Mouse (Mus musculus) neural tube, embryonic 13.5 days (tissue): ENCODE measurements around the gene Trf. TPM values are rescaled to one million over a fixed set of nuclear protein-coding genes. Genes with fewer than 3 reads are reported as not detected.
A peak's percentile ranks its signal among the peaks of the same experiment; 100 is the strongest.
"Not testable (repeated sequence)": the region's sequence is repeated elsewhere in the genome, so short reads cannot be mapped to it uniquely, and the experiment has no call there.

Source experiments
- ATAC-seq: fragments of 200-750 bp; cut with Nextera tagmentation; 2 replicates; pipeline ENCODE4 v1.8.0; 2017; ENCODE audit warnings: low read depth, mild to moderate bottlenecking, moderate TSS enrichment, moderate library complexity
- H3K27ac ChIP-seq: fragments of 300-500 bp; sonication (generic); replicated peaks from 2 replicates; pipeline ENCODE4 v1.5.1; 2015; ENCODE audit warnings: moderate library complexity, mild to moderate bottlenecking, inconsistent platforms
- H3K27me3 ChIP-seq: fragments of 300-500 bp; sonication (generic); 2 replicates; pipeline ENCODE4 v1.6.1; 2015; ENCODE audit warnings: mild to moderate bottlenecking, inconsistent platforms
- H3K36me3 ChIP-seq: fragments of 300-500 bp; sonication (generic); 2 replicates; pipeline ENCODE4 v1.6.1; 2015; ENCODE audit warnings: mild to moderate bottlenecking, inconsistent platforms
- H3K4me1 ChIP-seq: fragments of 300-500 bp; sonication (generic); replicated peaks from 2 replicates; pipeline ENCODE4 v1.6.1; 2015; ENCODE audit warnings: inconsistent platforms
- H3K4me2 ChIP-seq: fragments of 300-500 bp; sonication (generic); 2 replicates; pipeline ENCODE4 v1.6.1; 2015; ENCODE audit warnings: inconsistent platforms, mild to moderate bottlenecking, moderate library complexity
- H3K4me3 ChIP-seq: fragments of 300-500 bp; sonication (generic); 2 replicates; pipeline ENCODE4 v1.5.1; 2015; ENCODE audit warnings: mild to moderate bottlenecking, inconsistent platforms
- H3K9ac ChIP-seq: fragments of 300-500 bp; sonication (generic); 2 replicates; pipeline ENCODE4 v1.6.1; 2015; ENCODE audit warnings: moderate library complexity, mild to moderate bottlenecking, inconsistent platforms
- H3K9me3 ChIP-seq: fragments of 300-500 bp; sonication (generic); 2 replicates; pipeline ENCODE4 v1.6.1; 2016; ENCODE audit warnings: inconsistent platforms
- WGBS: fragments of 180-500 bp; shearing (Covaris S2); methylation state at CpG from one replicate; pipeline ENCODE4 v1.1.7; 2015; 5-methylcytosine and 5-hydroxymethylcytosine counted together
- polyA plus RNA-seq: library from polyadenylated mRNA; unstranded; fragments of >200 nt; fragmentation: Nextera tagmentation; extraction: Ambion mirVana; gene quantifications from 2 replicates; pipeline ENCODE4 v1.2.1, GENCODE M21; 2015

The Trf gene
- polyA plus RNA-seq, 1 experiment from 2014 or later = 41.0 TPM

- Histone ChIP-seq H3K27ac (peak overlapping the region; percentile 61), H3K4me3 (peak overlapping the region; percentile 30), H3K36me3 (peaks cover 59% of the 10 kb centered on the region)
Measured at GRCm38 (mm10) chr9:103180807-103181565, 49.3 kb downstream of the Trf start.

GRCm38 (mm10) chr9:103180303-103180702 is 49.9 kb downstream of the Trf start:
- peak overlapping the region; percentile 52 for H3K4me2 ChIP-seq
- peak overlapping the region; percentile 56 for H3K9ac ChIP-seq
- H3K4me3 ChIP-seq = no peak overlapping the region
- H3K4me1 ChIP-seq = peaks cover 18% of the 10 kb centered on the region
- whole genome bisulfite sequencing = 68% methylated on average over 3 of the region's 3 CpGs
- 0 out of 2 replicates have a peak overlapping the region, but pooled peaks have one; percentile 61 for H3K27ac ChIP-seq
- H3K36me3 ChIP-seq = peaks cover 62% of the 10 kb centered on the region
- H3K9me3 ChIP-seq = no peaks in the 10 kb centered on the region
- no peaks in the 10 kb centered on the region for H3K27me3 ChIP-seq
- no peak; the same call in 1 of the 2 replicates for ATAC-seq

More at GRCm38 (mm10) chr9:103180807-103181565, 49.3 kb downstream of the Trf start:
- peak overlapping the region; percentile 56 for H3K9ac ChIP-seq
- H3K9me3 ChIP-seq = no peaks in the 10 kb centered on the region
- peak; percentile 74 for ATAC-seq
- H3K4me1 ChIP-seq = peaks cover 18% of the 10 kb centered on the region
- no peaks in the 10 kb centered on the region for H3K27me3 ChIP-seq
- 5% methylated on average over 20 of the region's 20 CpGs for WGBS
- peak overlapping the region; percentile 52 for H3K4me2 ChIP-seq

DNA sequence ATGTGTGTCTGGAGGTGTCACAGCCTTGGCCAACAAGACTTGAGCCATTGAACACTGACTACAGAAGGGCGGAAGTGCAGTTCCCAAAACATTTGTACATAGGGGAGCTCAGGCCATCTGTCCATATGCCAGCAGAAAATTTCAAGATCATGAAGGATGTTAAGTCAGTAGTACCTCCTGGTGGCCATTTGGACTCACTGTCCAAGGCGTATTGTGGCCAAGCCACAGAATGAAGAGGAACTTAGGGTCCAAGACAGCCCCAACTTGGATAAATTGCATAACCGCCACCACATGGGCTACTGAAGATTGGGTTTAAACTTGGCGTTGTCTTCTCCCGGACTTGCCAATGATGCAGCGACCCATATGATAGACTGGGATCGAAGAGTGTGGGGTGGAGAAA is 54.6 kb downstream of the Trf start:
- Histone ChIP-seq H3K36me3 (peaks cover 57% of the 10 kb centered on the region), H3K4me3 (no peak overlapping the region), H3K4me1 (peaks cover 8% of the 10 kb centered on the region), H3K9me3 (no peaks in the 10 kb centered on the region), H3K27ac (no peak overlapping the region), H3K27me3 (no peaks in the 10 kb centered on the region), H3K9ac (no peak overlapping the region), H3K4me2 (no peak overlapping the region)
- WGBS = 95% methylated on average over 7 of the region's 7 CpGs
- no peak for ATAC-seq

DNA sequence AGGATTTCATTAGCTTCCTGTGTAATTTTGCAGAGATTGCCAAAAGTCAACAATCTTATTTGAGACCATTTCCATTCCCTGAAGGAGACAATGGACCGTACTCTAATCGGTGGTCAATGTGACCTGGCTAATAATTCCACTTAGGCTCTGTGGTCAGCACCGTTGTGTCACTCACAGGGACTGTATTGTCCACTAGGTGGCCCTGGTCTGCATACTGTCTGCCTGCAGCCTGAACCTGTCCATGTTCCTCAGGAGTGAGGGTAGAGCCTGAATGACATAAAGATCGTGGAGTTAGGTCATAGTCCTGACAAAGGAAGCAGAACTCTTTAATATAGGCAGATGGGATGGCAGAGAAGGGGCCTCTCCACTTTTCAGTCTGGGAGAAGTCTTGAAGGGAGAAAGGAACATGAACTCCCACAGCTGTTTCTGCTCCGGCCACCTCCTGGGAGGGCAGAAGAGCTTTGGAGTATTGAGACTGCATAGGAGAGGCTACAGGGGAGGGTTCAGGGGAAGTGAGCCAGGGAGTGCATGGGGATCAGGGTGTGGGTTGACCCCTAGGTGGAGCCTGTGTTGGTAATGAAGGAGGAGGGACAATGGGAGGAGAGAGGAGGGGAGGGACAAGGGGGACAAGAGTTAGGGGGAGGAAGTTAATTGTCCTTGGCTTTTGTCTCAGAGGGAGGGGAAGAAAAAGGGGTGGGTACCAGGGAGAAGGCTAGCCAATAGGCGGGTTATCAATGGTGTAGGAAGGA is 55.3 kb downstream of the Trf start:
- H3K36me3 ChIP-seq = peaks cover 62% of the 10 kb centered on the region
- H3K27me3 ChIP-seq = no peaks in the 10 kb centered on the region

GRCm38 (mm10) chr9:103168771-103169170 is 61.5 kb downstream of the Trf start:
- H3K27ac ChIP-seq = no peak overlapping the region
- WGBS = 71% methylated on average over 7 of the region's 7 CpGs

More for the DNA sequence above, 55.3 kb downstream of the Trf start:
- ATAC-seq = no peak
- Histone ChIP-seq H3K4me1 (peaks cover under 1% of the 10 kb centered on the region; the same call in 1 of the 2 replicates), H3K27ac (no peak overlapping the region), H3K4me2 (no peak overlapping the region), H3K9me3 (no peaks in the 10 kb centered on the region), H3K4me3 (no peak overlapping the region), H3K9ac (no peak overlapping the region)
- WGBS = 56% methylated on average over 6 of the region's 6 CpGs

DNA sequence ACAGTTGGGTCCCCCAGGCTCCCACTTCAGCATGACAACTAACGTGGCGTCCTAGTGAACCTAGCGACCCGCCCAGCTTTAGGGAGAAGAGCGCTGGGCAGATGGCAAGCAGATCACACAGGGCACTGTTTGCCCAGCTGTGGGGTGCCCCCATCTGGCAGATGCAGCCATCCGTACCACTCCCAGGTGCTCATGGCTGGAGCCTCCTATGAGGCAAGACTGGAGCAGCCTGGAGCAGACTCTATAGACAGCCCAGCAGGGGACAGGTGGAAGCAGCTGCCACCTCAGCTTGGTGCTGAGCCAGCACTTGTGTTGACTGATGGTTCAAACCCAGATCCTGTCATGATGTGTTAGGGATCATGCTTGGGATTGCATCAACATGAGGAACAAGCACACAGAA is 62.2 kb downstream of the Trf start:
- ATAC-seq = peak; percentile 80
- H3K4me1 ChIP-seq = no peaks in the 10 kb centered on the region

More at GRCm38 (mm10) chr9:103168771-103169170, 61.5 kb downstream of the Trf start:
- Histone ChIP-seq H3K36me3 (peaks cover 80% of the 10 kb centered on the region), H3K4me1 (no peaks in the 10 kb centered on the region), H3K9me3 (no peaks in the 10 kb centered on the region), H3K4me3 (no peak overlapping the region), H3K9ac (no peak overlapping the region), H3K27me3 (no peaks in the 10 kb centered on the region), H3K4me2 (no peak overlapping the region)
- ATAC-seq = no peak

GRCm38 (mm10) chr9:103163806-103164205 is 66.4 kb downstream of the Trf start:
- Histone ChIP-seq H3K4me3 (no peak overlapping the region), H3K9ac (no peak overlapping the region), H3K27ac (no peak overlapping the region), H3K9me3 (no peaks in the 10 kb centered on the region), H3K4me1 (no peaks in the 10 kb centered on the region), H3K36me3 (peaks cover 98% of the 10 kb centered on the region), H3K27me3 (no peaks in the 10 kb centered on the region), H3K4me2 (no peak overlapping the region)
- no peak for ATAC-seq
- 75% methylated on average over 15 of the region's 15 CpGs for WGBS

More for the DNA sequence above, 62.2 kb downstream of the Trf start:
- Histone ChIP-seq H3K9me3 (no peaks in the 10 kb centered on the region), H3K36me3 (peaks cover 84% of the 10 kb centered on the region), H3K4me3 (no peak overlapping the region), H3K27me3 (no peaks in the 10 kb centered on the region), H3K9ac (no peak overlapping the region), H3K4me2 (no peak overlapping the region), H3K27ac (no peak overlapping the region)
- 69% methylated on average over 6 of the region's 6 CpGs for WGBS

DNA sequence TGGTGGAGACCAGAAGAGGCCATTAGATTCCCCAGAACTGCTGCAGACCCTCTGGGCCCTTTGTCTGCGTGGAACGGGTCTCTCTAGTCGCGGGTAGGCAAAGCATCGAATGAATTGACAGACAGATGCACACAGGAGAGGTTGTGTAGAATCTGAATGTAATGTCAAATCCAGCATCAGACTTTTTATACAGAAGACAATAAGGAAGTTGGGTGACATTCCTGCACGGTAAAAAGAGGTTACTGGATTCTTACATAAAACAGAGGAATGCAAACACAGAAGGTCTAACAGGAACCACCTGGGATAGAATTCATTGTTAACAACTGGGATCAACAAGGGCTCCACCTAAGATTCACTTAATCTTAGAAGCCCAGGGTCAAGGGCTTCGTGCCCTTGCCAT is 75.1 kb downstream of the Trf start:
- not testable (repeated sequence) for H3K9ac ChIP-seq, H3K27ac ChIP-seq, ATAC-seq, H3K9me3 ChIP-seq, H3K27me3 ChIP-seq, H3K4me3 ChIP-seq, H3K4me2 ChIP-seq
- peaks cover 42% of the 10 kb centered on the region for H3K36me3 ChIP-seq
- 85% methylated on average over 7 of the region's 7 CpGs for WGBS
- peaks cover 16% of the 10 kb centered on the region for H3K4me1 ChIP-seq

- Histone ChIP-seq H3K4me3 (no peak overlapping the region), H3K27ac (no peak overlapping the region), H3K4me2 (no peak overlapping the region), H3K9me3 (0 out of 2 replicates have a peak, but pooled peaks cover 3% of the 10 kb centered on the region), H3K27me3 (no peaks in the 10 kb centered on the region), H3K4me1 (peaks cover 16% of the 10 kb centered on the region), H3K9ac (no peak overlapping the region), H3K36me3 (peaks cover 41% of the 10 kb centered on the region)
- no peak for ATAC-seq
- WGBS = 90% methylated on average over 2 of the region's 2 CpGs
Measured at GRCm38 (mm10) chr9:103154568-103154967, 75.7 kb downstream of the Trf start.

Other genes with a start within 250 kb of the Trf start
- 1.6 and 2.3 TPM in 2 replicates for gene Slco2a1, start 241.7 kb downstream of the Trf start, polyA plus RNA-seq
- 82.5 and 86.2 TPM in 2 replicates for gene Rab6b, start 118.7 kb downstream of the Trf start, polyA plus RNA-seq
- 51.5 and 56.3 TPM in 2 replicates for gene Srprb, start 28.3 kb downstream of the Trf start, polyA plus RNA-seq
- 3.0 and 3.5 TPM in 2 replicates for gene Gm20425, start 137 bp downstream of the Trf start, polyA plus RNA-seq
- gene 1300017J02Rik, start 74.6 kb upstream of the Trf start, polyA plus RNA-seq = 1.4 and 1.6 TPM in 2 replicates
- 20.6 and 24.6 TPM in 2 replicates for gene Topbp1, start 74.8 kb upstream of the Trf start, polyA plus RNA-seq
- 78.1 and 88.3 TPM in 2 replicates for gene Cdv3, start 135.4 kb upstream of the Trf start, polyA plus RNA-seq
- 1.2 and 1.5 TPM in 2 replicates for gene Bfsp2, start 250.0 kb upstream of the Trf start, polyA plus RNA-seq